Mouse (Mus musculus): ENCODE results near the gene Il23a.
"Not testable (repeated sequence)": the region's sequence is repeated elsewhere in the genome, so short reads cannot be mapped to it uniquely, and the experiment has no call there.

Gene Il23a

GRCm38 (mm10) chr10:128263393-128264310, 34.9 kb downstream of the Il23a start:
- no peak for DNase-seq

GRCm38 (mm10) chr10:128262300-128262699, 36.3 kb downstream of the Il23a start:
- DNase-seq, result no peak

- DNase-seq, result not testable (repeated sequence)
Measured at GRCm38 (mm10) chr10:128260376-128260775, 38.2 kb downstream of the Il23a start.

GRCm38 (mm10) chr10:128259946-128260345, 38.6 kb downstream of the Il23a start:
- DNase-seq, result no peak

GRCm38 (mm10) chr10:128258953-128259352, 39.6 kb downstream of the Il23a start:
- DNase-seq, result peak; percentile 44

DNA sequence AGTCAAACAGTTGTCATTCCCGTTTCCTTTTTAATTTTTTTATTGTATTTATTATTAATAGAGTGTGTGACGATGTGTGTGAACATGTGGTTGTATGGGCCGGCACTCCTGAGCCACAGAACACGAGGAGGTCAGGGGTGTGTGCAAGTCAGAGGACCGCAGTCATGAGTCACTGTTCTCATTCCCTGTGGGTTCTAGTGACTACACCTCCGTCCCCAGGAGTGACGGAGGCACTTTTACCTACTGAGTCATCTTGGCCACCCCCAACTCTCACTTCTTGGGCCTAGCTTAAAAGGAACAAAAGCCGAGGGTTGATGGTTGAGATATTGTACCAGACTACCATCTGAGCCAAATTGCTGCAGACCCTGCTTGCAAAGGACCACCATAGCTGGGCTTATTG, 42.2 kb downstream of the Il23a start:
- DNase-seq, result no peak

DNA sequence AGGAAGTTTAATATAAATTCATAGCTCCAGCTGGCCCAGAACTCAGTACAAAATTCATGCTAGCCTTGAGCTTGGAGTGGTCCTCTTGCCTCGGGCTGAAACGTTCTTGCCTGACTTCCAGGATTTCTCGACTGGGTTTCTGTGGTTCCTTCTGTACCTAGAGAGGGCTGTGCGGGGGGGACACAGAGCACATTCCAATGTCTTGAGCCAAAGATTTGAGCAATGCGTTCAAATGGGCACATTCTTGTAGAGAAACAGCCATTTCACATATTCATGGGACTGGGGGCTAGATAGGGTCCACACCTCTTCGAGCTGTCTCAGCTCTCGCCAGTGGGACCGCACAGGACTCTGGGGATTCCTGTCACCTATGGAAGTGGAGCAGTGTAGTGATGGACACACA, 42.6 kb downstream of the Il23a start:
- DNase-seq, result no peak

DNA sequence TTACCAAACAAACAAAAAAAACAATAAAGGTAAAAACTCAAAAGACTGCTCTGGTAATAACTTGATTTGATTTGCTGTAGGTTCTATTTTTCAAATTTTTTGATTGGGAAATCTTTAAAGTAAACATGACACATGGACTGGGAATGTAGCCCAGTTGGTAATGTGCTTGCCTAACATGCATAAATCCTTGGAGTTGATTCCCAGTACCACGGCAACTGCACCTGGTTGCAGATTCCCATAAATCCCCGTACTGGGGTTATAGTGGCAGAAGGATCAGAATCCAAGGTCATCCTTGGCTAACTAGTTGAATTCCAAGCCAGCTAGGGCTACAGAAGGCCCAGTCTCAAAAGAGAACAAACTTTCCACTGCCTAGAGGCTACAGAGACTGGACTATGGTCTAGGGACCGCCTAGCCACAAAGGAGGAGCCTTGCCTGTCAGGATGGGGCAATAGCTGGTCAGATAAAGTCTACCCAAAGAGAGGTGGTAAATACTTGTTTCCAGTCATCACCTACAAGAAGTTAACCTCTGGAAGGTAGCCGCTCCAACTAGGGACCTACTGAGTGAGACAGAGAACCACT, 44.8 kb downstream of the Il23a start, which contains the start of gene Apon:
Gene Apon, plus strand, starts transcription at position 420 of the 579 bp plus-strand sequence.
- DNase-seq, result no peak

DNA sequence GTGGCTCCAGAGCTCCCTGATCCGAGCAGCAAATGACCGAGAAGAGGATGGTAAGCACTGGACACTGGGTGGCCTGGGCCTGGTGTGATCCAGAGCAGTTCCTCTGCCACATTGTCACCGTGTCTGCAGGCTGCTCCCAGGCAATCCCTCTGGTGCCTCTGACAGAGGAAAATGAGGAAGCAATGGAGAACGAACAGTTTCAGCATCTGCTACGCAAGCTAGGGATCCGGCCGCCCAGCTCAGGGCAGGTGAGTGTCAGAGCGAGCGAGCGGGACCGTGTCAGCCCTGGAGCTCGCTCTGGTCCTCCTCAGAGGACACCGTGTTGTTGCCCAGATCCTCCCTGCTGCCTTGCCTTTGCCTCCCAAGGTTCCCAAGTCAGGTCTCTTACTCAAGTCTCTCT, 48.0 kb downstream of the Il23a start:
- no peak for DNase-seq

DNA sequence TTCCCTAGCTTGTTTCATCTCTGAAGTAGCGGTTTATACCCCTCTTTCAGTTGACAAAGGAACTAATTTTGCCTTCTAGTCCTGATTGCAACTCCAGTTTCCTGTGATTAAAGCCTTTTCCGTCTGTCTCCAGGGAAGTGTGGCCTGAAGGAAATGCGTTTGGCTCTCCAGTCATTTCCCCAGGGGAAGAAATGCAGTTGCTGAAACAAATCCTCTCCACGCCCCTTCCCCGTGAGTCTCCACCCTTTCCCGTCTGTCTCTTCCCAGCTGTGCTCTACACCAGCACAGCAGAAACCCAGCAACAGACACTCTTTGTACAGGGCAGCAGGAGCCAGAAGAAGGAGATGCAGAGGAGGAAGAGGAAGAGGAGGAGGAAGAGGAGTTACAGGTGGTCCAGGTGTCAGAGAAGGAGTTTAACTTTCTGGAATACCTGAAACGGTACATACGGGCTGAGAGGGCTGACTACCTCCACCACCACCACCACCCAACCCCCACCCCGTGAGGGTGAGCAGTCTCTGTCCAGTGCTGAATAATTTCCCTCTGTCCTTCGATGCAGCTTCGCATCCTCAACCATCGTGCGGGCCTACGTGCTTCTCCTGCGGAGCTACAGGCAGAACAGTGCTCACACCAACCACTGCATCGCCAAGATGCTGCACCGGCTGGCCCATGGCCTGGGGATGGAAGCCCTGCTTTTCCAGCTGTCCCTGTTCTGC, 51.4 kb downstream of the Il23a start:
- DNase-seq, result no peak

Measured in liver (tissue).